21 mouse cellular contexts compared by ENCODE assay signal in genomic region chr7:18904971-18905370, GRCm38 (mm10). TPM values are rescaled to one million over a fixed set of nuclear protein-coding genes. Genes with fewer than 3 reads are reported as not detected.
DNase-seq lines count a peak whose midpoint lies in the region.
"Had no signal": no experiment of that assay in that cellular context is flagged by ENCODE, and none has a peak within 500 bp of the region (broad histone marks: within the 10 kb centered on the region; RNA-seq: fewer than 3 reads in every experiment).

No protein-coding gene starts in this region.

- intact Hi-C loops in heart, postnatal 10 days (cut with DNase I) = no loop called here

- peak; percentile 5 for DNase-seq in cerebellum, adult 9-11 months
- no peak for DNase-seq in cerebellum, adult 11-12 months
- DNase-seq in ES-CJ7 (ENCODE audit: low read depth, low spot score) = peak; percentile 79
- peak; percentile 72 for DNase-seq in ZHBTc4 (ENCODE audit: low read depth, low spot score)
- DNase-seq in urinary bladder, adult 18-20 months (ENCODE audit: low spot score in 2 of 2) = no peak
- no peak for DNase-seq in heart, postnatal 10 days
- DNase-seq in ovary, postnatal 14 days (ENCODE audit: low spot score) = no peak
- DNase-seq: adrenal gland, postnatal 10 days; adrenal gland, postnatal 36 days; cerebellum, adult 2 months; cerebellum, postnatal 10 days; cerebellum, postnatal 36 days; embryo, embryonic 11 days; forebrain, postnatal 0 days; gastrocnemius, adult 2 months; gastrocnemius, postnatal 14 days; heart, adult 18-20 months; heart, postnatal 14 days; heart, postnatal 4 days; kidney, adult 11 months had no signal

RNA-seq across cellular contexts. Expression of gene Ccdc61, which starts 5.2 kb away (rescaled TPM):
- 10 to 100 TPM in 1 of 2 experiments, 1 to 10 TPM in 1; 9.5 to 11.5 TPM for total RNA-seq in heart, postnatal 10 days (2021)

RNA-seq across cellular contexts. Expression of gene Nova2, which starts 20.7 kb away (rescaled TPM):
- total RNA-seq in heart, postnatal 10 days (2021) = 10 to 100 TPM in 1 of 2 experiments, 1 to 10 TPM in 1; 9.9 to 10.1 TPM

RNA-seq across cellular contexts. Expression of gene Pglyrp1, which starts 33.8 kb away (rescaled TPM):
- total RNA-seq in heart, postnatal 10 days (2021) = 1 to 10 TPM; 2.0 to 2.8 TPM
- total RNA-seq: G1E; gastrocnemius, adult 2 months had no signal

Comparison
In these comparisons a context has a peak if more than half of its experiments do, and no peak if none do; other contexts are left out.
1. DNase-seq: peak in cerebellum, adult 9-11 months (single experiment), ES-CJ7 (single experiment) and ZHBTc4 (single experiment); none in cerebellum, adult 11-12 months (single experiment), urinary bladder, adult 18-20 months (0 of 2), heart, postnatal 10 days (0 of 2) and ovary, postnatal 14 days (single experiment).